Mouse (Mus musculus) urinary bladder, adult 2 months (tissue): Measurements from ENCODE around the gene Gm20815. TPM values are rescaled to one million over a fixed set of nuclear protein-coding genes. Genes with fewer than 3 reads are reported as not detected.
"Not testable (repeated sequence)": the region's sequence is repeated elsewhere in the genome, so short reads cannot be mapped to it uniquely, and the experiment has no call there.

Experiments
- DNase-seq: peaks from one replicate; pipeline ENCODE4 v3.0.0; 2022; ENCODE audit warnings: low spot score
- polyA plus RNA-seq: library from polyadenylated mRNA; depleted of rRNA; stranded (reverse); fragments of >200 nt; gene quantifications from 2 replicates; pipeline ENCODE4 v1.2.3, GENCODE M21; 2012; rRNA removed

Gm20815 gene
- polyA plus RNA-seq = not detected in 2 replicates

DNA sequence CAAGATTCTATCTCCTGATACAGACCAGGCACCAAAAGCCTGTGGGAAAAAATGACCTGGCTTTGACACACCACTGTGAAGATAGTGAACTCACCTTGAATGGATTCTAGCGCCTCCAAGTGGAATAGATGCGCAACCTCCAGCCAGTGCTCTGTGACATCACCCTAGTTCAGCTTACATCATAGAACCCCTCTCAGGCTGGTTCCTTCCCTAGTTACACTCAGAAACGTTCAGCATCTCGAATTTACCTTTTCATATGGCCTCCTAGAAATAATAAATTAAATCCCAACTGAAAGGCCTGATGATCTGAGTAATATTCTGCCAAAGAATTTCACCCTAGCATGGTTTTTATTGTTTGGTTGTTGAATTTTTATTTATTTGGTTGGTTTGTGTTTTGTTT, at the start of gene Gm20815:
TSS of gene Gm20815 (minus strand) at position 101 of the 400 bp plus-strand sequence.
- DNase-seq = not testable (repeated sequence)
